Mouse (Mus musculus) CD4-positive, CD25-positive, alpha-beta regulatory T cell, adult 2 months (primary cell): ENCODE results near the gene Arhgef12.

Source experiments
- DNase-seq: peaks from one replicate; pipeline ENCODE4 v3.0.0-alpha.2; 2012; ENCODE audit warnings: low read depth, low spot score

The Arhgef12 gene

DNA sequence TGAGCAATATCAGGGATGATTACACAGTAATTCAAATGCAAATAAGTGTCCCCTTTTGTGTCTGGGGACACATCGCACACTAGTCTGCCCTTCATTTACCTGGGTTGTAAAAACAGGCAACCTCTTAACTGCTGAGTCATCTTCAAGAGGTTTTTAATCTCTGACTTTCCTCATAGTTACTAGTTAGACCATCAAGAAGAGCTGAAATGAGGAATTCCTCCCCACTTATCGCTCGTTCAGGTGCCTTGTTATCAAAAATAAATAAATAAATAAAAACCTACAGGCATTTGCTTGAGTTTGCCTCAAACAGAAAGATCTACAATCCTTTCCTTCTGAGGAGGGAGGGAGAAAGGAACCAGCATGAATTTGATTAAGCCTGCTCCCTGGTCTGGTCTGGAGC lies 1.7 kb upstream of the Arhgef12 start:
- DNase-seq = no peak

DNA sequence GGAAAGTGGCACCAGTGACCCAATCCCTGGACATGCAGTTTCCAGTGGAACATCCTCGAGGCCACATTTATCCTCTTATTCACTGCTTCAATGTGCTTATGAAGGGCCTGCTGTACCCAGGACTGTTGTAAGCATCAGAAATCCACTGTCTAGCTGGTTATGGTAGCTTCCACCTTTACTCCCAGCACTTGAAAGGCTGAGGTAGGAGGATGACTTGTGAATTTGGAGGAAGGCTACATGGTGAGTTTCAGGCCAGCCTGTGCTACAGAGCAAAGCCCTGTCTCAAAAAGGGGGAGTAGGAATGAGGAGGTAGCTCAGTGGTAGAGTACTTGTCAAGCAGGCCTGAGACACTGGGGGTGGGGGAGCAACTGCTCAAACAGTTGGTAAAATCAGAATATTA lies 1.0 kb upstream of the Arhgef12 start:
- no peak for DNase-seq

DNA sequence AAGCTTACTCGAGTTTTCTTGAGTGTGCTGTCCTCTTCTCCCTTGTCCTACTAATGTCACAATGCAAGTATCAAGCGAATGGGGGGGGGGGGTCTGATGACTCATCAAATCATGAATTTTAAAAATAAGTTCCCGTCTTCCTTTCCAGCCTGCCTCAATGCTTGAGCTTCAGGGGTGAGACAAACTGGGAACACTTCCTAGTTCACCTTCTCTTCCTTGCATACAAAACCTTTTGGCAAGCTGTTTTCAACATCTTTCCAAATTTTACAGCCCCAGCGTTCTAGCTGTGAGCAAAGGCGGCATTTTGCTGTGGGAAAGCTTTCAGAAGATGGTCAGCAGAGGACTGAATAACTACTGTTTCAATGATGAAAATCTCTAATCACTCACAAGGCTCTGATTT lies 516 bp upstream of the Arhgef12 start:
- no peak for DNase-seq

DNA sequence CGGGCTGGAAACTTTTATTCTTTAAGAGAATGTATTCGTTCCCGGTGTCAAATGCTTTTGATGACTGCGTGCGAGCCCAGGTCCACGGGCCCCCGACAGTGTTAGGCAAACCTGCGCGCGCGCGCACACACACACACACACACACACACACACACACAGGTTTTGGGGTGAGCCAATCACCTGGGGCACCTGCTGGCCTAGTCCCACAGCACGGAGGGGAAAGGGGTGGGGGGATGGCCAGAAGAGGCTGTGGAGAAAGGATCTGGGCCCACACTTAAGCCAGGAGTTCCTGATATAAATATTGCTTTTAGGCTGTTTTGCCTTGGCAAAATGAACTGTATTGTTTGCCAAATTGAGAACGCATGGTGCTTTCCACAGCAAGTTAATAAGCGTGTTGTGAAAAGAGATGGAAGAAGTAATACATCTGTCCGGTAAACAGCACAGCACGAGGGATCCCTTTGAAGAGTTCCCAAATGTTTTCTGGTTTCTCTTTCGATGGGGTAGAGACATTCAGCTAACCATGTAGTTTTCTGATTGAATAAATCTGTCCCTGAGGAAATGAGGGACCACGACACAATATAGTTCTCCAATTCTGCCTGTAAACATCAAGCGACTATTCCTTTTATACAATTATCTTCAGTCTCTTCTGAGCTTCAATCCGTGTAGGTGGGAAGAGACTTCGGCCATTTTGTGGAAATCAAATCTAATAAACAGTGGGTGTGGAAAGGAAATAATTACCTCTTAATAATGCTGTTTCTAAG lies 433 bp downstream of the Arhgef12 start:
- DNase-seq = peak; percentile 58

DNA sequence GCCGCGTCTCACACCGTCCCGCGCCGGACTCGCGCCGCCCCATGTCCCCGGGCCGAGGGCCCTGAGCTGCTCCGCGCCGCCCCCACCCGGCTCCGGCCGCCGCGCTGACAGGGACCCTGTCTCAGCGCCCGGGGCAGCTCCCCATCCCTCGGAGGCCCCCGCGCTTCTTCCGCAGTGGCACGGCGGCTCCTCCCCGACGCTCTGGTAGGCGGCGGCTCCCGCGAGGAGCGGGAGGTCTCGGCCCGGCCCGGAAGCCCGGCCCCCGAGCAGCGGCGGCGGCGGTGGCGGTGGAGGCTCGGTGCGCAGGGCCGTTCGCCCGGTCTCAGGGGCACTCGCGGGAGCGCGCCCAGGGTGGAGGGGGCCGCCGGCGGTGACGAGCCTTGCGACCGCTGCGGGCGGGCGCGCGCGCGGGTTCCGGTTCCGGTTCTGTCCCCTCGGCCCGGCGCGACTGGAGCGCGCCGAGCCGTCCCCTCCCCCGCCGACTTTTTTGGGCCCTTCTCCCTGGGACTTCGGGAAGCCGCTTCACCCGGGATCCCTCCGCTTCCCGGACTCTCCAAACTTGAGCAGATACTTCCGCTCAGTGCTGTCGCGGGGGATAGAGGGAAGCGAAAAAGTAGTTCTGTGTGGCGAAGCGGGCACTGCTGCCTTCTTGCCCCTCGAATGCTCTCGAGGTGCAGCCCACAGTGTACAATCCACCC lies 1.2 kb downstream of the Arhgef12 start:
- DNase-seq = peak; percentile 83

DNA sequence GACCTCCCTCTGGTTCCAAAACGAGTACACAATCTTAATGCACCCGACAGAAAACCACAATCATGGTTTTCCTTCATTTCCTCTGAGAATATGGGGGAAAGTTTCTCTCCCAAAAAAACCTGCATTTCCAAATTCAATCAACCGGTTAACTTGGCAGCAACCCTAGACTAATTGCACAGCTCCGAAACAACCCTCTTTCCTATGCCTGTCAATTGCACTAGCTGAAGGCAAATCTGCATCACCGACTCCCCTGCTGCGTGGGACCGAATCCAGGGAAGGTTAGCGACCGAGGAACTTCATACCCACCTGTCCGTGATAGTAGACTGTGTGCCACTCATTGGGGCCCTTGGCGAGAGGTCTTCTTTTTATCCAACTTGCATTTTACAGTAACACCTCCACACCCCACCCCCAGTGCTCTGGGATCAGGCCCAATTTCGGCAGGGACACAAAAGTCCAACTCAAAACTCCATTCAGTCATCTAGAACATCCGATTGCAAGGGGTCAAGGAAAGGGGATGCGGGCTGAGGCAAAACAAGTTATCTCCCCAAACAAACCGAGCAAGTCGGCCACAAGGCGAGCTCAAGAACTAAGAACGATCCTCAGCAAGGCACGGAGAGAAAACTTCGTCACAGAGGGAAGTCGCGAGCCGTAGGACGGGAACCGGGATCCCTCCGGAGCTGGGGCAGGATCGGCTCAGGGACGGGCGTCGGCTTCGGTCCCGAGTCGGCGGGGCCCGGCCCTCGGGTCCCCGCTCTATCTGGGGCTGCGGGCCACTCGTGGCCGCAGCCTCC lies 2.0 kb downstream of the Arhgef12 start:
- peak; percentile 46 for DNase-seq

DNA sequence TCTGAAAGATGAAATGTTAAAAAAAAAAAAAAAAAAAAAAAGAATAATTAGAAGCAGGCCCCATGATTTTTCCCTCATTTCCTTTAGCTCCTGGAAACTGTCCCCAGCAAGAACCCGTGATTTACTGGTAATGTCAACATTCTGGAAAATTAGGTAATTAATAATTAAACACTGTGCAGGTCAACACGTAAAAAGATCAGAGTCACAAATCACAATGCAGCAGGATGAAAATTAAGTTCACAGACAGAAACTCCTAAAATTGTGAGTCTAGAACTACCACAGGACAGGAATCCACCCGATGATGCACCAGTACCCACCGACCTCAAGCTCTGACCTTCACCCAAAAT lies 2.5 kb downstream of the Arhgef12 start:
- no peak for DNase-seq

DNA sequence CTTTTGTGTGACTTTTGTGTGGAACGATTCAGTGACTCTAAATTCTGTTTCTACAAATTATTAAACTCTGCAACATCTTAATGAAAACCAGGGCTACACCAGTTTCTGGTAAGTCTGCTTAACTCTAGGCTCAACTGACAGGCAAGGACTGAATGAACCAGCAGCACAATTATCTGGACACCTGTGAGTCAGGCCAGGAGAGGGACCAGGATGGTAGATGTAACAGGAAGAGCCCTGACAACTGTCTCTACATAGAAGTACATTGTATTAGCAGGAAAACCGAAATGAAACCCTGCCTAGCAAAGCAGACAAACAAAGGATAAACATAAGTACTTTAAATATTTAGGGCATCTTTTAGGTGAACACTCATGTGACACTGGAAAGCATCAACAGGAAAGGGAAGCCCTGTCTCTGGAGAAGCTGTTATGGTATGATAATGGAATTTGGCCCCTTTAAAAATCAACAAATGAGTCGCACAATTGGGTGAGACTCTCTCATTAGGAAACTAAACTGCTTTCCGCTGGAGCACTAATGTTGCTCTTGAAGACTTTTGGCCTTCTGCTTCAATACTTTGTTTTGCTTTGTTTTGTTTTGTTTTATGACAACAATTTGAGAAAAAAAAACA lies 3.3 kb downstream of the Arhgef12 start:
- no peak for DNase-seq

DNA sequence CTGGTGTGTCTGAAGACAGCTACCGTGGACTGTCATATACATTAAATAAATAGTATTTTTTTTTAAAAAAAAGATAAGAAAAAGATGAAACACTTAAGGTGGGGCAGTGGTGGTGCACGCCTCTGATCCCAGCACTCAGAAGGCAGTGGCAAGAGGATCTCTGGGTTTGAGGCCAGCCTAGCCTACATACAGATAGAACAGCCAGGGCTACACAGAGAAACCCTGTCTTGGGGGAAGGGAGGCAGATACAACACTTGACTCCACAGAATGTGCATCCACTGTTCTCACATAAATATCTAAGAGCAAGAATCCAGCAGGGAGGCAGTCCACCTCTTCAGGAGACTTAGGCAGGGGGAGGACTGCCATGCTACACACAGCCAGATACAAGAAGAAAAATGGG lies 4.1 kb downstream of the Arhgef12 start:
- no peak for DNase-seq

DNA sequence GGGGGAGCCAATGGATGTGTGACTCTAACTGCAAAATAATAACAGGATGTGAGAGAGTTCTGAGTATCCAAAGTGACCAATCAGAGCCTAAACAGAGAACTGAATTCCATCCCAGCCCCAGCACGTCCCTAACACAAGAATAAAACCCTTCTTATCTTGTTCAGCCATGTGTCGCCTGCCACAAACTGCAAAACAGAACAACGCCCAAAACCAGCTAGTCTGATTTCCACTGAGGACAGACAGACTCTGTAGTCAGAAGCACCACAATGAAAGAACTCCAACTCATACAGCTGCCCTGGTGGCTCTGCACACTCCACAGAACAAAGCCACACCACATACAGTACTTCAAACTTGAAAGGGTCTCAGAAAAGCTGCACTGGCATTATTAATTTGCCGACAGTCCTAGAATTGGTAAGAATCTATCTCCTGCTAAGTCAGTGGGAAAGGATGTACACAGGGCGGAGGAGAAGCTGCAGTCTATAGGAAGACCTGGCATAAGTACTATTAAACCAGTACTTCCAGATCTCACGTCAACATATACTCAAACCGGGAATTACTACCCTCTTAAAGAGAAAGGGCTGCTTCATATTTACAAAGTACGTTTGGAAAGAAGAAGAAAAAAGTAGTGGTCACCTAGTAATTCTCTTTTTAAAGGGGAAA lies 5.0 kb downstream of the Arhgef12 start:
- no peak for DNase-seq

DNA sequence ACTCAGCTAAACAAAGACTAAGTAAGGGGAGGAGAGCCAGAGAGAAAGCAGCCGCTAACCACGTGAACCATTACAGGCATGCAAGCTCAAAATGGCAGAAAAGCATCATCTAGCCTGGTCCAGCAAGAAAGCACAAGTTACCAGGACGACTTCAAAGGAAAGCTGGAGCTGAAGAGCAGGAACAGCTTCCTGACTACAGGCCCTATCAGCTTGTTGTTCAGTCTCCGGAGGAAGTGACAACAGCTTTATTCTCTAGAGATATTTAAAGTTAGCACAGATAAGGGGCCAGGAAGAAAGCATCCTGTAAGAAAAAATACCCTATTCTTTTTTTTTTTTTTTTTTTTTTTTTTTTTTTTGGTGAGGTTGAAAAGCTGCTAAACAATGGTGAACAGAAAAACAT lies 8.1 kb downstream of the Arhgef12 start:
- peak; percentile 19 for DNase-seq

DNA sequence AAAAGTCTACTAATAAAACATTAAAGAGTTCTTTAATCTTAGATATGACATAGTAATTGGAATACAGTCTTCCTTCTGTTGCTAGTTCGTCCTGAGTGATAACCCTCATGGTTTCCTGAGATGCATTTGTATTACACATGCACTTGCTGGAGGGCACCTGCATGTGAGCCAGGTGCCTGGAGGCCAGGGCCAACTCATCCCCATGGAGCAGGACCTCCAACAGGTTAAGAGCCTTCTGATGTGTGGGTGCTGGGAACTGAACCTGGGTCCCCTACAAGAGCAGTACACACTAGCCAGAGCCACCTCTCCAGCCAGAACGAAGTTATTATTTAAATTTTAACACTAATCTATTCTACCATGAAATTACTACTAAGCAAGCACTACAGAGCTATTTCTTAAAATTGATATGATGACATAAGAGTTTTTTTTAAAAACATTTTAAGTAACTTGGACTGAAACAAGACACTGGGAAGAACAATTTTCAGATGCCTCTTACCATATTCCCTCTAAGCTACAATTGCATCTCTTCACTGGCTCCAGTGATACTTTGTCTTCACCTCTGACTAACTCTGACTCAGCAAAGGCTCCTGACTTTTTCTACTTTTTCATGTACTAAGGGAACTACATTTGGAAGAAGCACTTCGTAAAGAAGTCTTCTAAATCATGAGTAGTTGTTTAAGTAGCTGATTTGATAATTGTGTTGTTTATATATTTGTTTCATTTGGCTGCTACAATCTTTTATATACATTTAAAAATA lies 9.1 kb downstream of the Arhgef12 start:
- DNase-seq = no peak

DNA sequence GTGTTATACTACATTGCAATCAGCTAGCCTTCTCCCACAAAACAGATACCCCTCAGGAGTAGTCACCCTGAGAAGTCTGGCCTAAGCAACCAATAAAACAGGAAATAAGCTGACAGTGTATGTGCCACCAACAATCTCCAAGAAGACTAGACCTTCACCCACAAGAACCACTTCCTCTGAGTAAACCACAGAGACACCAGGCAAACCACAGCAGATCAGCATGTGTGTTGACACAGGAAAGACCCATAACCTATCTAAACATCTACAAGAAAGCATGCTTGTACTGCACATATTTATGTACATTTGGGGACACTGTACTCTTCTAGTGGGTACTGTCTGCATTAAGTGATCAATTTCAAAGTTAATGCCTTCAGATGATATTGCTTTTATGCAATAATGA lies 10.7 kb downstream of the Arhgef12 start:
- peak; percentile 70 for DNase-seq

DNA sequence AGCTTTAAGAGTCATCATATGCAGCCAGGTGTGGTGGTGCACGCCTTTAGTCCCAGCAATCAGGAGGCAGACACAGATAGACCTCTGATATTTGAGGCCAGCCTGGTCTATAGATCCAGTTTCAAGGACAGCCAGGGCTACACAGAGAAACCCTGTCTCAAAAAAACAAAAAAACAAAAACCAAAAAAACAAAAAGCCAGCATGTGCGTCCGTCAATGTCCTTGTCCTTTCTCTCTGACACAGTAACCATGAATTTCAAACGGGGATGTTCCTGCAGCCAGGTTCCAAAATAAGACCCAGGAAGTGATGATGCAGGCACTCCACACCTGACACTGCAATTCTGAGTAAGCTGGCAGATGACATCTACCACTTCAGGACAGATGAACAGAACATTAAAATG lies 12.2 kb downstream of the Arhgef12 start:
- DNase-seq = no peak

DNA sequence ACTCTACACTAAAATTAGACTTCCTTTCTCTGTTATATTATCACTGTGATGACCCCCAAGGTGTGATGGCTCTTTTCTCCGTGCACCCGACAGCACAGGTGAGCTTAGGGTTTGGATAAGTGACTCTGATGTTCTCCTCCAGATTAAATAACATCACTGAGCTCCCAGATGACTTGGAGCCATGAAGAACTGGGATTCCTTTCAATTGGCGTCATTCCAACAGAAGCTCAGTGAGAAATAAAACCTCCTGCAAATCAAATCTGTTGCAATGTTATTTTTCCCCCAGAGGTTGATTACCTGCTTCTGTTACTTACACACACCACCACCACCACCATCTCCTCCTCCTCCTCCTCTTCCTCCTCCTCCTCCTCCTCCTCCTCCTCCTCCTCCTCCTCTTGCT lies 13.2 kb downstream of the Arhgef12 start:
- no peak for DNase-seq

DNA sequence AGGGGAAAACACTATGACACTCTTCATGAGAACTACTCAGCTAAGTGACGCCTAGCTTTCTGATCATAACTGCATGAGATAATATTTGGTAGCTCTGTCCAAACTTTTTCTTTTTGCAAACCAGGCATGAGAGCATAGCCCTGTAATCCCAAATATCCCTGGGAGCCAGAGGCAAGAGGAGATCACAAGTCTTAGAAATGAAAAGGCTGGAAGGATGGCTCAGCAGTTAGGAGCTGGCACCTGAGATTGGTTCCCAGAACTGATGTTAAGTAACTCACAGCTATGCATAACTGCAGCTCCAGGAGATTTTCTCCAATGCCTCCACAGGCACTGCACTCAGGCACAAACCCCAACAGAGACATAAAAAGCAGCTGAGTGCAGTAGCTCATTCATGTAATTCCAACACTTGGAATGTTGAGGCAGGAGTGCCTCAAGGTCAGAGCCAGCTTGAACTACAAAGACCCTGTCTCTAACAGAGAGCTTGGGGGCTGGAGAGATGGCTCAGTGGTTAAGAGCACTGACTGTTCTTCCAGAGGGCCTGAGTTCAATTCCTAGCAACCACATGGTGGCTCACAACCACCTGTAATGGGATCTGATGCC lies 21.3 kb downstream of the Arhgef12 start:
- no peak for DNase-seq

DNA sequence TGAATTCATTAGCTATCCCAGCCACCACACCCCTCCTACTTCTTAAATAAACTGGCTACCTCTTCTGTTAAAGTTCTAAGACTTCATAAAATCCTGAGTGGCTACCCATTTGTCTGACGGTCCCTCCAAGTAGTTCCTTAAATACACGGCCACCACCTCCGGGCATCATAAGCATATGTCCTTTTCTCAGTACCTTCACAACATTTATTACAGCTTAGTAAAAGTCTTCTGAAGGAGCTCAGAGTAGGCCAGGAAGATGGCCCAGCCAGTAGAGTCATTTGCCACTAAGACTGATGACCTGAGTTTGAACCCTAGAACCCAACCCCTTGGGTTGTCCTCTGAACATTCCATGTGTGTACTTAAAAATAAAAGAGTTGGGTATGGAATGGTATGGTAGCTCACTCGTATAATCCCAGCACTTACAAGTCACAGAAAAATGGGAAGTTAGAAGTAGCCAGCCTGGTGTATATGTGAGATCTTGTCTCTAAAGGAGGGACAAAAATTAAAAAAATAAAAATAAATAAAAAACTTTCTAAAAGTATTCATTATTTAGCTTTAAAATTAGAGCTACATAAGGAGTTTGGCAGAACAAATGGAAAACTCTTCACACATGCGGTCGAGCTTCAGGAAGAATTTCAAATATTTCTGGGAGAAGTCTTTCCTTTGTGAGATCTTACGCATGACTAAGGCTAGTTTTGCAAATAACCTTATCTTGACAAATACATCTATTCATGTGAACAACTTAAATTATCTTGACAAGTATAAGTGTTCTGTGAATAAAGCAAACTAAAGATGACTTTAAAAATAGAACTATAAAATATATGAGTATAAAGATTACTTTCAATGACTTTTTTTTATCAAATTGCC lies 22.3 kb downstream of the Arhgef12 start:
- no peak for DNase-seq

DNA sequence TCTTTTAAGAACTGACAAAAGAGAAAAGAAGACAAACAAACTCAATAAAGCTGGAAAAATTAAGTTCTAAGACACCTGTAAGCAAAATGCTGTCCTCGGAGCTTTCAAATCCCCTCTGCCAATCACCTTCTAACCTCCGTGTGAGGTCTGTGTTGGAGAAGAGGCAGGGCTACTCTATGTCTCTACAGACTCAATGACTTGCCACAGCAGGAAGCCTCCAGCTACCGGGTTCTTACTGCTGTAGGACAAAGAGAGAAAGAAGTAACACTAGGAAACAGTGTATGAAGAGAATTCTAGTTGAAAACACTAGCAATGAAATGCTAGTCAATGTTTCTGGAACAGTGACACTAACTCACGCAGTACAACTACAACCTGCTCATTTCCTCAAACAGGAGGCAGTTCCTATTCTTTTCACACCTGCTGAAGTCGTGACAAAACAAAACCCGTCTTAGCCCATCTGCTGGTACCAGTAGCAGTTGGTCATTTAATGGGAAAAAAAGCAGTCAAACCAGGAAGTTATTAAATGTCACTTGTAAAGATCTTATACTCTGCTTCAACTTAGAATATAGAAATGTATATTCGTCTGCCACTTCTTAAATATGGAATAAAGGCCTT lies 23.5 kb downstream of the Arhgef12 start:
- DNase-seq = no peak

DNA sequence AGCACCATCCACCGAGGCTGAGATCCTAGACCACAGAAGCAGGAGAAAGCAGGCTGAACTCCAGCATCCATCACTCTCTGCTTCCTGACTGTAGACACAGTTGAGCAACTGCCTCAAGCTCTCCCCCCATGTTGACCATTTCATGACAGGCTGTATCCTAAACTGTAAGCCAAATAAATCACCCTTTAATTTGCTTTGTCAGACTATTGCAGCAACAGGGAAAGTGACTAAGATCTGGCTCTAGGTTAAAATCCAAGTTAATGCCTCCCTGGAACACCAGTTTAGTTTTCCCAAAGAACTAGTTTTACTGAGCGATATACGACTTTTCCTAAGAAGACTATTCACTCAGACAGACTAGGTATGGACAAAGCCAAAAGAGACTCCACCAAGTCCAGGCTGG lies 28.3 kb downstream of the Arhgef12 start:
- DNase-seq = no peak
